Mouse (Mus musculus) MEL (cell line): ENCODE results near the gene Sox6. TPM values are rescaled to one million over a fixed set of nuclear protein-coding genes. Genes with fewer than 3 reads are reported as not detected.

ENCODE experiments used
- DNase-seq: peaks from one replicate; pipeline ENCODE4 v3.0.0; 2011; ENCODE audit warnings: low read depth, low spot score
- H3K27ac ChIP-seq: 2 replicates; pipeline ENCODE4 v1.5.1; 2012; ENCODE audit warnings: low read depth, mild to moderate bottlenecking, control low read depth, low read length, moderate library complexity; ENCODE audit not compliant: control insufficient read depth
- H3K27me3 ChIP-seq, 2 experiments: fragments of 150-350 bp in 1 of 2; sonication (generic) in 1 of 2; 2 replicates each; pipeline ENCODE4 v1.6.1; 2012; ENCODE audit warnings: low read length in 2 of 2, mild to moderate bottlenecking in 2 of 2, improper control_type of control experiment in 1 of 2, moderate library complexity in 1 of 2; ENCODE audit not compliant: insufficient read depth in 2 of 2, control insufficient read depth in 1 of 2
- H3K36me3 ChIP-seq, 2 experiments: 2 replicates each; pipeline ENCODE4 v1.6.1; 2012 to 2014; ENCODE audit warnings: low read length in 2 of 2, improper control_type of control experiment in 1 of 2, inconsistent platforms in 1 of 2, mild to moderate bottlenecking in 1 of 2; ENCODE audit not compliant: insufficient read depth in 2 of 2, control insufficient read depth in 1 of 2
- H3K4me1 ChIP-seq, 2 experiments: fragments of 150-350 bp in 1 of 2; sonication (generic) in 1 of 2; 2 replicates each; pipeline ENCODE4 v1.6.1; 2012; ENCODE audit warnings: low read length in 2 of 2, improper control_type of control experiment in 1 of 2, mild to moderate bottlenecking in 1 of 2; ENCODE audit not compliant: insufficient read depth in 2 of 2, control insufficient read depth in 1 of 2
- H3K4me3 ChIP-seq, 2 experiments: fragments of 150-350 bp in 1 of 2; sonication (generic) in 1 of 2; 2 replicates each; pipeline ENCODE4 v1.5.1; 2012; ENCODE audit warnings: low read depth in 2 of 2, low read length in 2 of 2, mild to moderate bottlenecking in 2 of 2, moderate library complexity in 2 of 2, control low read depth in 1 of 2, improper control_type of control experiment in 1 of 2; ENCODE audit not compliant: control insufficient read depth in 1 of 2, insufficient read depth in 1 of 2
- H3K79me2 ChIP-seq: 2 replicates; pipeline ENCODE4 v1.6.1; 2012; ENCODE audit warnings: mild to moderate bottlenecking, low read length, moderate library complexity; ENCODE audit not compliant: control insufficient read depth, poor library complexity, insufficient read depth
- H3K9ac ChIP-seq: 2 replicates; pipeline ENCODE4 v1.6.1; 2012; ENCODE audit warnings: low read depth, mild to moderate bottlenecking, control low read depth, low read length, moderate library complexity; ENCODE audit not compliant: control insufficient read depth, poor library complexity, severe bottlenecking
- H3K9me3 ChIP-seq: fragments of 150-350 bp; sonication (generic); replicated peaks from 2 replicates; pipeline ENCODE4 v1.6.1; 2012; ENCODE audit warnings: mild to moderate bottlenecking, low read length, improper control_type of control experiment, moderate library complexity; ENCODE audit not compliant: insufficient read depth
- BHLHE40 ChIP-seq: IDR thresholded peaks from 2 replicates; pipeline ENCODE4 v1.6.1; 2012; ENCODE audit warnings: low read depth, mild to moderate bottlenecking, inconsistent platforms, low read length, improper control_type of control experiment, borderline replicate concordance
- CTCF ChIP-seq, 3 experiments: IDR thresholded peaks in 2 of 3; conservative IDR thresholded peaks in 1 of 3; 2 replicates each; pipeline ENCODE4 v1.5.1; 2011 to 2012; ENCODE audit warnings: low read length in 3 of 3, low read depth in 2 of 3, mild to moderate bottlenecking in 2 of 3, improper control_type of control experiment in 1 of 3, inconsistent platforms in 1 of 3, mixed read lengths in 1 of 3, moderate library complexity in 1 of 3; ENCODE audit not compliant: control insufficient read depth in 1 of 3, insufficient read depth in 1 of 3, poor library complexity in 1 of 3, severe bottlenecking in 1 of 3
- E2F4 ChIP-seq: IDR thresholded peaks from 2 replicates; pipeline ENCODE4 v1.6.1; 2011; ENCODE audit warnings: low read depth, low read length, improper control_type of control experiment, borderline replicate concordance
- GABPA ChIP-seq: IDR thresholded peaks from 2 replicates; pipeline ENCODE4 v1.6.1; 2012; ENCODE audit warnings: low read depth, mild to moderate bottlenecking, inconsistent platforms, low read length, improper control_type of control experiment, moderate library complexity
- MAFK ChIP-seq: IDR thresholded peaks from 2 replicates; pipeline ENCODE4 v1.6.1; 2011; ENCODE audit warnings: low read depth, mild to moderate bottlenecking, low read length, improper control_type of control experiment, borderline replicate concordance
- MAZ ChIP-seq: IDR thresholded peaks from 2 replicates; pipeline ENCODE4 v1.6.1; 2012; ENCODE audit warnings: low read depth, mild to moderate bottlenecking, inconsistent platforms, low read length, improper control_type of control experiment
- MXI1 ChIP-seq: IDR thresholded peaks from 2 replicates; pipeline ENCODE4 v1.6.1; 2011; ENCODE audit warnings: mild to moderate bottlenecking, low read depth, low read length, improper control_type of control experiment
- MYC ChIP-seq: IDR thresholded peaks from 2 replicates; pipeline ENCODE4 v1.6.1; 2011; ENCODE audit warnings: low read depth, mild to moderate bottlenecking, low read length, improper control_type of control experiment, moderate library complexity
- NRF1 ChIP-seq: IDR thresholded peaks from 2 replicates; pipeline ENCODE4 v1.6.1; 2014; ENCODE audit warnings: low read depth, mild to moderate bottlenecking, inconsistent platforms, low read length, improper control_type of control experiment, moderate library complexity; ENCODE audit not compliant: poor library complexity, insufficient read depth, severe bottlenecking
- RCOR1 ChIP-seq: IDR thresholded peaks from 2 replicates; pipeline ENCODE4 v1.6.1; 2012; ENCODE audit warnings: low read depth, mild to moderate bottlenecking, inconsistent platforms, low read length, improper control_type of control experiment
- SIN3A ChIP-seq: IDR thresholded peaks from 2 replicates; pipeline ENCODE4 v1.6.1; 2012; ENCODE audit warnings: low read length, improper control_type of control experiment, inconsistent platforms
- SMC3 ChIP-seq: IDR thresholded peaks from 2 replicates; pipeline ENCODE4 v1.6.1; 2011; ENCODE audit warnings: low read depth, low read length, improper control_type of control experiment
- TAL1 ChIP-seq: IDR thresholded peaks from 2 replicates; pipeline ENCODE4 v1.6.1; 2012; ENCODE audit warnings: mild to moderate bottlenecking, inconsistent platforms, low read length, moderate library complexity, mixed read lengths
- TCF12 ChIP-seq: IDR thresholded peaks from 2 replicates; pipeline ENCODE4 v1.6.1; 2014; ENCODE audit warnings: low read depth, mild to moderate bottlenecking, inconsistent platforms, low read length, improper control_type of control experiment, moderate library complexity
- UBTF ChIP-seq: IDR thresholded peaks from 2 replicates; pipeline ENCODE4 v1.6.1; 2012; ENCODE audit warnings: low read depth, mild to moderate bottlenecking, inconsistent platforms, low read length, improper control_type of control experiment, moderate library complexity, borderline replicate concordance; ENCODE audit not compliant: insufficient read depth
- ZC3H11A ChIP-seq: IDR thresholded peaks from 2 replicates; pipeline ENCODE4 v1.6.1; 2012; ENCODE audit warnings: low read depth, mild to moderate bottlenecking, inconsistent platforms, low read length, improper control_type of control experiment
- ZNF384 ChIP-seq: IDR thresholded peaks from 2 replicates; pipeline ENCODE4 v1.6.1; 2012; ENCODE audit warnings: low read depth, mild to moderate bottlenecking, inconsistent platforms, low read length, improper control_type of control experiment
- polyA plus RNA-seq, 2 experiments: library from polyadenylated mRNA; stranded (reverse) in 1 of 2; unstranded in 1 of 2; fragments of >175 nt in 1 of 2; fragments of >200 nt in 1 of 2; gene quantifications; 2 replicates each; pipeline versions ENCODE4 v1.2.1 to v1.2.4; 2012; ENCODE audit warnings: low replicate concordance in 2 of 2, low read depth in 1 of 2; ENCODE audit not compliant: insufficient read length in 2 of 2, insufficient read depth in 1 of 2, missing spikeins in 1 of 2
- total RNA-seq: library from RNA; depleted of rRNA; stranded (reverse); fragments of 300-350 nt; gene quantifications from 2 replicates; pipeline ENCODE4 v1.2.3, GENCODE M21; 2012

The Sox6 gene
- total and polyA plus RNA-seq, 3 experiments = 2.6 to 4.6 TPM; not detected in 1

DNA sequence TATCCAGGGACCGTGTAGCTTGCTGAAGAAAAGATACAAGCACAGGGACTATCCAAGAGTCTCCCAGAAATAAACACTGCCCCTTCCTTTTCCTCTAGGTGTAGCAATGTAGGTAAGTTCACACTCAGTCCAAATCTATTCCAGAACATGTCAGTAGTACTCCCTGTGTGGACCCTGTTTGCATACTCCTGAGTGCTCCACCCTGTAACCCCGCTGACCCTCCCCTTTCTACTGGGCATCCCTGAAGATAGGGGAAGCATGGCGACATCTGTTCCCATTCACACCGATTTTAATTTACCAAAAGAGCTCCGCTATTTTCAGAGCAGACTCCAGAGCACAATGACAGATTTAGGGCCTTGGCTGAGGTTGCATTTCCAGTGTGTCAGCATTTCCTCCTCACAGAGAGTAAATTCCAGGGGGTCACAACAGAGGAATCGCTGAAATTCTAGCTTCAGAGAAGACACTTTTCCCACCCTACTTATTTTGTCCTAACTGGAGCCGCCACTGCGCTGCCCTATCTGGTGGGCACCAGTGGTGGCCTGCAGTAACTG is 288.2 kb downstream of the Sox6 start:
- no peak overlapping the region for H3K4me3 ChIP-seq
- H3K79me2 ChIP-seq = no peaks in the 10 kb centered on the region
- no peak overlapping the region for H3K9ac ChIP-seq
- no peaks in the 10 kb centered on the region for H3K9me3 ChIP-seq
- no peaks in the 10 kb centered on the region for H3K4me1 ChIP-seq
- no peaks in the 10 kb centered on the region; a peak in 2 of 4 replicates for H3K27me3 ChIP-seq
- TF ChIP-seq E2F4 (no peak), MXI1 (no peak), TCF12 (no peak), MYC (no peak), SMC3 (no peak), NRF1 (no peak)
- TF ChIP-seq, all 39 proteins: peak for 0
- H3K36me3 ChIP-seq = no peaks in the 10 kb centered on the region
- no peak overlapping the region for H3K27ac ChIP-seq
- DNase-seq = no peak

DNA sequence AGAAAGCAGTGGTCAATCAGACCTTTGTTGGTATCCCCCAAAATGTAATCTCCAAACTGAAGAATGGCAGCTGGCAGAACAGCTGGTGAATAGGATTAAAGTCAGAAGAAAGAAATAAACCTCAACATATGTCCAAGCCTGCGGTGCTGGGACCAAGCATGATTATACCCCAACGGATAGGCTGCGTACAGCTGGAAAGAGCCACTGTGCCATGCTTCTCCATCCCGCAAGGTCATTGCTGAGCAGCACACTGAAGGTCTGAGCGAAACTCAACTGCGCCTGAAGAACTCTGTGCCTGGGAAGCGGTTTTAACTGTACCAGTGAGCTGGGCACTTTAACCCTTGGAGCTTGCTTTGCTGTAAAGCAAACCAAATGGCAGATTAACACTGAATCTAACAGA is 291.1 kb downstream of the Sox6 start:
- Histone ChIP-seq H3K9me3 (no peaks in the 10 kb centered on the region), H3K79me2 (no peaks in the 10 kb centered on the region), H3K4me3 (no peak overlapping the region), H3K36me3 (no peaks in the 10 kb centered on the region), H3K27ac (no peak overlapping the region), H3K4me1 (no peaks in the 10 kb centered on the region), H3K27me3 (peaks cover 0 to 2% of the 10 kb centered on the region in 2 experiments; a peak in 3 of 4 replicates), H3K9ac (no peak overlapping the region)
- no peak for TF ChIP-seq SIN3A
- TF ChIP-seq ZNF384 = no peak
- TF ChIP-seq BHLHE40 = no peak
- no peak for TF ChIP-seq TAL1
- TF ChIP-seq SMC3 = no peak
- no peak for TF ChIP-seq RCOR1
- no peak for TF ChIP-seq MAFK
- TF ChIP-seq CTCF (IDR thresholded peaks at IDR 0.05 in 2 of 3, conservative IDR thresholded peaks at IDR 0.05 in 1 of 3; ENCODE audit: control insufficient read depth in 1 of 3, insufficient read depth in 1 of 3, low read depth in 2 of 3, low read length in 3 of 3, poor library complexity in 1 of 3, severe bottlenecking in 1 of 3) = no peak
- TF ChIP-seq ZC3H11A = no peak
- TF ChIP-seq TCF12 = no peak
- no peak for TF ChIP-seq UBTF
- no peak for TF ChIP-seq MAZ
- TF ChIP-seq GABPA = no peak
- no peak for DNase-seq
